Mouse (Mus musculus): ENCODE results near the gene Miox.

Miox gene

DNA sequence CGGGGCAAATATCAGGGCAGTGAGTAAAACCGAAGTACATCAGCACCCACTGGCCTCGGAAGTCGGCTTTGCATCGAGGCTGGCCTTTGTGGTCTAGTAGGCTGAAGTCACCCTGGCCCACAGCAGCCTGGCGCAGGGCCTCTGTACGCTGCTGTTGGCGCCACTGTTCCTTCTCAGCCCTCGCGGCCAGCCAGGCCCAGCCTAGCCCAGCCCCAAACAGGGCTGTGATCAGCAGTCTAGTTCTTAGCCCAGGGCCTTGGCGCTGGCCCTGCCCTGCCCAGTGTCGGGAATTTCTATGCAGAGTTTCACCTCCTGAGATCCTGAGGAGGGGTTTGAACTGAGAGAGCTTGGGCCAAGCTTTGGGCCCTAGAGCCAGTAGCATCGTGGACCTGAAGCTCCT, 37.9 kb downstream of the Miox start:
- DNase-seq (ENCODE audit: low spot score in 2 of 2) = no peak

DNA sequence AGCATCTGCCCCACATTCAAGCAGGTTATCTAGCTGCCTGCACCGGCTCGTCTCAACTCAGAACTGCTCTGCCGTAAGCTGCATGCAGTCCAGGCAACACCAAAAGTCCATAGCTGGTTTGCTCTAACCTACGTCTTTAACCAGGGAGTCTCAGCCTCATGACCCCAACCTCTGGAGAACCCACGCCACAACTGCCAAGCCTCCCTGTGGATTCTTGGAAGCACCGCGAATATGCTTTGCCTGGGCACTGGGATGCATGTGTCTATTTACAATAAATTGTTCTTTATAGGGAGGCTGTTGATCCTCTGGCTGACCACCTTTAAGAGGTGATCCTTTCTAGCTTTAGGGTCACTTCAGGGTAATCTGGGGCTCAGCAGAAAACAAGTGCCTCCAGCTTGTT, 38.3 kb downstream of the Miox start:
- DNase-seq (ENCODE audit: low spot score in 2 of 2) = no peak

DNA sequence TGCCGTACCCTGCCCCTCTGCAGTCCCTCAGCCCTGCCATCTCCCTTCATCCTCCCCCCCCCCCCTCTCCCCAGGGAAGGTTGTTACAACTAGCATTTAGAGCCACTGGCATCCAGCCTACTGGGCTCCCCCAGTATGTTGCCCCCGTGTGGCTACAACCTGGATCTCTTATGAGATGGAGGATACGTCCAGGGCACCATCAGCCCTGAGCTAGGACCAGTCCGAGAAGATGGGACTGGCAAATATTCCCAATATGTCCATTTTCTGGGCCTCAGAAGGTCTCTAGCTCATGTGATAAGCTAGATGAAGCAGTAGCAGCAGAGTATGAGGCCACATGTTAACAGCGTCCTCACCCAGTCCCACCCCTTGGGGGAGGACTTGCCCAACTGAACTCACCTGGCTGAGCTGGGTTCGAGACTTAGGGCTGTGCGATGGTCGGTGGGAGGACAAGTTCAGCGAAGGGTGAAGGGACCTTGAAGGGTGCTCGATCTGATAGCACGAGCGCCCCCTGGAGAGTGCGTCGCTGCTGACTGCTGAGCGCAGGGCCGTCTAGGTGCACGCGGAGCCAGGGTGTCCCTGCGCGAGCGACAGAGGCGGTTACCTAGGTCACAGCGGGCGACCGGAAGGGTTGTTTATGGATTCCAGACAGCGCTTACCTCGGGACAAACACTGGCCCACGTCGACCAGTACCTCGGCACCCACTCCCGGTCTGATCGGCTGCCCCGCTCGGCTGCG, 39.0 kb downstream of the Miox start:
- DNase-seq (ENCODE audit: low spot score in 2 of 2) = peak; percentile 78 to 86

DNA sequence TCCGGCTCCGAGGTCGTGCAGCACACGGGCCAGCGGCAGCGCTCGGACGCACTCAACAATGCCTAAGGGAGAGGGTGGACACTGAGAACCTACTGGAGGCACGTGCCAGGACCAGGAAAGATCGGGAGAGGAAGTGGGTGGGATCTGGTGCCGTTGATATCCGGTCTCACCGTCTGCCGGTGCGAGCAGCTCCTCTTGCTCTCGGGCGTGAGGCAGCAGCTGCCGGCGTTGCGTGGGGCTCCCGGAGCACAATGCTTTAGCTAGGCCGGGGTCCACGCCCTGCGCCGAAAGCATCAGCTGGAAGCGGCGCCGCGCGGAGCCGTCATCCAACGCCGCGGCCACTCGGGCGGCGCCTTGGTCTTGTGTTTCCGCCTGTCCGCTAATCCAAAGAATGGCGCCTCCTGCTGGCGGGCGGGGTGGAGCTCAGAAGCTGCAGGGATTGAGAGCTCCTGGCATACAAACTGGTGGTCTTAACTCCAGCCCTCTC, 39.6 kb downstream of the Miox start, which contains the start of gene Sco2:
Sco2 (minus strand) TSS at position 85 of the 487 bp plus-strand sequence.
- DNase-seq (ENCODE audit: low spot score in 2 of 2) = peak; percentile 93 to 94

DNA sequence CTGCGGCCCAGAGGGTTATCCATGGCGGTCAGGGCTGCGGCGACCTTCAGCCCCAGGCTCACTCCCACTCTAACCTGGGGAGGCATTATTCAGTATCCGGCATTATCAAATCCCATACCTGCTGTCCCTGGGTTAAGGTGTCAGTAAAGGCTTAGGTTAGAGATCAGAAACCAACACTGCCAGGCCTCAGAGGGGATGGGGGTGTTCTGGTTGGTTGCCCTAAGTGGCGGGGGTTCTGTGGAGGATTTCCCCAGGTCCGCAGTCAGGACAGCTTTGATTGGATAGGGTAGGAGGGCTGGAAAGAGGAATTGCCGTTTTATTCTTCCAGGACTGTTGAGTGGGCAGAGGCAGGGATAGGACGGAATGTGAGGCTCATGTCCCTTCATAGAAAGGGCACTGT, 40.1 kb downstream of the Miox start:
- no peak for DNase-seq (ENCODE audit: low spot score in 2 of 2)

DNA sequence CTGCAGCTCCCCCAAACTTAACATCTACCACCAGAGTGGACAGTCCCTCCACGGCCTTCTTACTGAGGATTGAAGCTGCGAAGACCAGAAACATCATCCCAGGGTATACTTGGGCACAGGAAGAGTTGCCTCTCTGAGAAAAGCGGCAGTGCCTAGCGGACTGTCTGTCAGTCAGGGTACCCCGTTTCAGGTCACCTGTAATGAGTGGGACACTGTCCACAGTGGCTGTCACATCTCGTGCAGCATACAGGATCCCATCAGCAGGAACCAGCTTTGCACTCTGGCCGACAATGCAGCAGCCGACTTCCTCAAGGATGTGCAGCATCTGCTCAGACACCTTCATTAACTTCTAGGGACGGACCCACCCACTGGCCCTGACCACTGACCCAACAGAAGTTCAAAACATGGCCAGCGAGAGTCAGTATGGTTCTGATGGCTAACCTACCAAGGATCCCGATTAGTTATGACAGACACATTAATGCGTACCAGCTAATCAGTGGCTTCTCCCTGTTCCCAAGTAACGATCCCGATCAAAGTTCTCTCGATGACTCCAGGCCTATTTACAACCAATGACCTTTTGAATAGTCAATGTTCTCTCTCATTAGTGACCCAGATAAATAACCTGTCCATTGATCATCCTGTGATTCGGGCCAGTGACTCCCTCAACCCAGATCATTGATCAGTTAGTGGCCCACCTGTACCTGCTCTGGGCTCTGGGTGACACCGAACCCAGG, 40.8 kb downstream of the Miox start:
- no peak for DNase-seq (ENCODE audit: low spot score in 2 of 2)

DNA sequence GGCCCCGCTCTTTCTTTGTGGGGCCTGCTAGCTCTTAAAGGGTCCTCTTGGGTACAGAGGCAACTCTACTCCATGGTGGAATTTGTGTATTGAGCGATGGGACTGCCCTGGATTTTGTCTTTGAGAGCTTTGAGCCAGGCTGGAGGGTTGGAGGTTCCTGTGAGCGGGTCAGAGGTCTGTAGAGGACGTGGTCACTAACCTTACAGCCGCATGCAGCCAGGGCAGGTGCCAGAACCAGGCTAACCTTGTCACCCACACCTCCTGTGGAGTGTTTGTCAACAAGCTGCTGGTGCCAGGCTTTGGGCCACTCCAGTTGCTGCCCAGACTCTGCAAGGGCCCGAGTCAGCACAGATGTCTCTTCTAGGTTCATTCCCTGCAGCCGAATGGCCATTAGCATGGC, 41.8 kb downstream of the Miox start:
- DNase-seq (ENCODE audit: low spot score in 2 of 2) = no peak

DNA sequence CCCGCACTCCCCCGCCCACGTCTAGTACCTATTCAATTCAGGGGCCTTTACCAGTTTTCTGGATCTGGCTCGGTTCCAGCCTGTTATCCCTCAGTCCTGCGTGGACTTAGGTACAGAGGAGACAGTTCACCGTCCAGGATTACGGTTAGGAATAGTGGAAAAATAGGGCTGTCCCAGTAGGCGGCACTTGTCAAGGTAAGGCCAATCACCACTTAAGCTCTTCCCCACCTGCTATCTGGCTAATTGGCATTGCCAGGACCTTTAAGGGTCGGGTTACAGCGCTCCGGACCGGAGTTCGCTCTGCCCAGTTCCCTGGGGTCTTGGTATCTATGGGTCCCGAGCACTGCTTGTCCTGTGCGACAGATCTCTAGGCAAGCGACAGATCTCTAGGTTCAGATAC, 42.8 kb downstream of the Miox start, which contains the start of gene Tymp:
Tymp (minus strand) TSS at position 83 of the 400 bp plus-strand sequence.
- no peak for DNase-seq (ENCODE audit: low spot score in 2 of 2)

DNA sequence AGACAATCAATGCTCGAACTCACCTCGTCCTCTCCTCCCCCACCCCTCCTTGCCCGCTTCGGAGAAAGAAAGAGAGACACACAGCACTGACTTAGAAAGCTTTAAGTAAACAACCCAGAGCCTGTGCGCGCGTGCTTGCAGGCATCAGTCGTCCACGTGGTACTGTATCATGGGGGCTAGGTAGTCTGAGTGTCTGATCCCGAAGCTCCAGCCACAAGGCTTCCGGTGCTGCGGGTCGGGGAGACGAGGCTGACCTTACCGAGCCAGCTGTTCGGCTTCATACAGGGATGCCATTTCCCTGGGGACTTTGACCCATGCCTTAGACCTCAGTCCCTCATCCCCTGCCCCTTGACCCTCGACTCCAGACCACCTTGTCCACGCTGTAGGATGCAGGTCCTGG, 43.2 kb downstream of the Miox start:
- DNase-seq (ENCODE audit: low spot score in 2 of 2) = no peak

DNA sequence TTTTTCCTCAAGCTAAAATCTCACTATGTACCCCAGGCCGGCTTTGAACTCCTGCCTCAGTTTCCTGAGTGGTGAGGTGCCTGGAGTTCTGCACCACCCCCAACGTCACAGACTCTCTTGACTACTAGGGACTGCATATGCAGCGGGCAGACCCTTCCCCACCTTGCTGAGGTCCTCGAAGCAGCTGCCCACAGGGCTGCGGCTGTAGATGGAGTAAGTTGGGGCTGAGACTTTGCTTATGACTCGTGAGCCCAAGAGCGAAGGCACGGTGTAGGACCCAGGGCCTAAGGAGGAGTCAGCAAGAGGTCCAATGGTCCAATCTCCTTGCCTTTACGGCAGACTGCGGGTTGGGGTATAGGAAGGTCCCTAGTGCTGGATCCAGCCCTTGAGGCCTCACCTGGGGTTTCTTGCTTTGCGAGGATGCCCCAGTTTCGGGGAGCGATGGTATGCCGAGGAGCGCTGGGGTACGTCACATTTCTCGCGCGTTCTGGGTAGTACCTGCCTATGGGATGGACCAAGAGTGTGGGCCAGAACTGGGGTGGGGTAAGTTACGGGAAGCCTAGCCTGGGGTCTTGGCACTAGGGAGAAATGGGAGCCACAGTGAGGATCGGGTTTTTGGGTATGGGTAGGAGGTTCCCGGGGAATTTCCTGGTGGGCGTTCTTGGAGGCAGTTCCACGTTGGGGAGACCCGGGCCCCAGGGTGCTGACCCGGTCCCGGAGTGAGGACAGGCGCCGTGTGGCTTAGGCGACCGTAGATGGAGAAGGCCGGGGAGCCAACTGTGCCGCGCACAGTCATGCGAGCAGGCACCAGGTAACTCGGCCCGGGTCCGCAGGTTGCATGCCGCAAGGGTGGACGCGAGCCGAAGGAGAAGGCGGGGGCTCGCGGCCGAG, 44.0 kb downstream of the Miox start:
- DNase-seq (ENCODE audit: low spot score in 2 of 2) = no peak

DNA sequence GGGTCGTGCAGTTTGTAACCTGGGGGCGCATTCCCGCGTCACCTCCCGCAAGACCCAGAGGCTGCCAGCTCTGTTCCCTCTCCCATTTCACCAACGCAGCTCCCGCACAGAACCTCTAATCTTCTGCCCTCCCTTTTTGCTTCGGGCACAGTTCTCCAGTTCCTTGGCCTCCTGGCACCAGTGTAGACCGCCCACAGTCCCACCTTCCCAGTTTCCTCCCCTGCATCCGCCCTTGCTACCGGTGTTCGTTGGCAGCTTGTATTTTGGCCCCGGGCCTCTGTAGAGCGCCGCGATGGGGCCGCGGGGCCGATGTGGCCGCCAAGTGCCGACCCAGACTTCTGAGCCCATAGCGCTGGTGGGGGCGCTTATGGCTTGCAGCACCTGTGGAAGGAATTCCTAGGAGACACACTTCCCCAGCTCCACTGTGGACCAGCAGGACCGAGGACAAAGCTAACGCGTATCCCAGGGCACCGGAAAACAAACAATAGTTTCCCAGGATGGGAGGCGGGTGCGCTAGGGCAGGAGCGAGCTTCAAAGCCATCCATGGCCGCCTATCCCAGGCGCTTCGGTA, 44.7 kb downstream of the Miox start, which contains the start of gene Odf3b:
Odf3b (minus strand) TSS at position 452 of the 571 bp plus-strand sequence.
- DNase-seq (ENCODE audit: low spot score in 2 of 2) = no peak

DNA sequence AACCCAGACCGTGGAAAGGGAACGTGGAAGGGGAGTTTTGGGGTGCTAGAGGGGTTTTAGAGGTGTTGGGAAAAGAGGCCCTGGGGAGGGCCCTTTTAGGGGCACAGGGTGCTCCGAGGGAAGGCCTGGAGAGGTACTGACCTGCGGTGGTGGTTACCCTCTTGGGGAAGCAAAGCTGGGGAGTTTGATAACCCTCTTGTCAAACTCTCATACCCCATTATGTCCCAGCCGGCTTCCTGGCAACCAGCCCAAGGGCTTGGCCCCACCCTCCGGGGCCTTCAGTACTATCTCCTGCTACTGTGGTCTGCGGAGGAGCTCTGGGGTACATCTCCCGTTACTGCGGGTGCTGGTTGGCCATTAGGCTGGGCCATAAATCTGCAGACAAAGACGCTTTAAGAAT, 45.2 kb downstream of the Miox start:
- DNase-seq (ENCODE audit: low spot score in 2 of 2) = no peak

DNA sequence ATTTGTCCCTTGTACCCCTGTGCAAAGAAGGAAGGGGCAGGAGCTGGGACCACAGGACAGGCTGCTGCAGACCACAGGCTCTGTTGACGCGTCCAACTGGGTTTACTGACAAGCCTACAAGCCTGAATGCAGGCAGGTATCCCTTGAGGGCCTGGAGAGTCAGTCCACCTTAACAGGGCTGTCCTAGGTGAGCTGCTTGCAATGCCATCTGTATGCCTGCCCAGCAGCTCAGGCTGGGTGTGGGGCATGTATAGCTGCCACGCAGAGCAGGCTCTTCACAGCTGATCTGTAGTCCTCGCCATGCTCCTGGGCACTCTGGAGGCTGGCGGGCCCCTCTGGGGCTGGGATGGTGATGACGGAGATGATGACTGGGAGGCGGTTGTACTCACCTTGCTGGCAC, 50.4 kb downstream of the Miox start, which contains the start of gene Klhdc7b:
Klhdc7b (plus strand) TSS at position 301 of the 400 bp plus-strand sequence.
- DNase-seq (ENCODE audit: low spot score in 2 of 2) = no peak
